Mouse (Mus musculus) ES-E14 (cell line): ENCODE data around the gene Mapk14.

Experiments used
- CHD2 ChIP-seq: IDR thresholded peaks from 2 replicates; pipeline ENCODE4 v1.6.1; 2014; ENCODE audit warnings: mild to moderate bottlenecking, low read depth, low read length, inconsistent platforms
- HCFC1 ChIP-seq: IDR thresholded peaks from 2 replicates; pipeline ENCODE4 v1.6.1; 2012; ENCODE audit warnings: low read length, inconsistent platforms, borderline replicate concordance; ENCODE audit not compliant: insufficient read depth
- MAFK ChIP-seq: IDR thresholded peaks from 2 replicates; pipeline ENCODE4 v1.6.1; 2014; ENCODE audit warnings: mild to moderate bottlenecking, low read depth, low read length, inconsistent platforms; ENCODE audit not compliant: insufficient read depth
- ZC3H11A ChIP-seq: IDR thresholded peaks from 2 replicates; pipeline ENCODE4 v1.6.1; 2012; ENCODE audit warnings: low read depth, mild to moderate bottlenecking, inconsistent platforms, low read length, borderline replicate concordance
- ZNF384 ChIP-seq: IDR thresholded peaks from 2 replicates; pipeline ENCODE4 v1.6.1; 2012; ENCODE audit warnings: low read depth, low read length, inconsistent platforms

- TF ChIP-seq ZNF384 (no peak), MAFK (no peak), HCFC1 (no peak), CHD2 (no peak), ZC3H11A (no peak)
These were observed 84.0 kb downstream of the Mapk14 start for GRCm38 (mm10) chr17:28775161-28775560.
